Mouse (Mus musculus): ENCODE measurements around the gene Paox.

DNA sequence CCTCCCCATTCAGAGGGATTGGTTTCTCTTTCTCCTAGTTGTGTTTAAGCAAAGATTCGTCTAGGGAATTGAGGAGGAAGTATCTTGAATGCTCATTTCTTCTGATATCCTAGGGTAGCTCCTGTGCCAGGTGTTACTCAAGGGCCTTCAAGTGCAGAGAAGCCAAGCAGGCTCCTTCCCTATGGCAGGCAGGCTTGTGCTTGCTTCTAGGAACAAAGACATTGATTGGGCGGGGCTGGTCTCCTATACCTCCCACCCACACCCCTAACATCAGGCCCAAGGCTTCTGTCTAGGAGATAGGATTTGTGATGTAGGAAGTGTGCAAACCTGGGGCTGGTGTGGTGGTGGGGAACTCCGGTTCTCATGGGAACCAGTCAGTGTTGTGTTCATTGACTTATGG lies 11.3 kb downstream of the Paox start:
- no peak for TF ChIP-seq EP300 (IDR thresholded peaks at IDR 0.05; ENCODE audit: low read depth)
- no peak for TF ChIP-seq CTCF (IDR thresholded peaks at IDR 0.05; ENCODE audit: low read depth)

Data from heart, postnatal 0 days (tissue).